Mouse (Mus musculus): Measurements from ENCODE around the gene Dmpk.

The Dmpk gene

DNA sequence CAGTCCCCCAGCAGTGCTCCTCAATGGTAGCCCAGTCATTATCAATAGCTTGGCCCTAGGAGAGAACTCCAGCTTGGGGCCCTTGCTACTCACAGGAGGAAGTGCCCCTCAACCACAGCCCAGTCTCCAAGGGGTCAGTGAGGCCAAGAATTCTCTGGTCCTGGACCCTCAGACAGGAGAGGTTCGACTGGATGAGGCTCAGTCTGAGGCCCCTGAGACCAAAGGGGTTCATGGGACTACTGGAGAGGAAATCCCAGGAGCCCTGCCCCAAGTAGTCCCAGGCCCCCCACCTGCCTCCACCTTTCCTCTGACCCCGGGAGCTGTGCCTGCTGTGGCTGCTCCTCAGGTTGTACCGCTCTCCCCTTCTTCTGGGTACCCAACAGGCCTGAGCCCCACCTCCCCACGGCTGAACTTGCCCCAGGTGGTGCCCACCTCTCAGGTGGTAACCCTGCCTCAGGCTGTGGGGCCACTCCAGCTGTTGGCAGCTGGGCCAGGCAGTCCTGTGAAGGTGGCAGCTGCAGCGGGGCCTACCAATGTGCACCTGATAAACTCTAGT is 12.8 kb downstream of the Dmpk start:
- peak in 1 of 2 experiments; percentile 57 for DNase-seq (ENCODE audit: low spot score in 2 of 2)

DNA sequence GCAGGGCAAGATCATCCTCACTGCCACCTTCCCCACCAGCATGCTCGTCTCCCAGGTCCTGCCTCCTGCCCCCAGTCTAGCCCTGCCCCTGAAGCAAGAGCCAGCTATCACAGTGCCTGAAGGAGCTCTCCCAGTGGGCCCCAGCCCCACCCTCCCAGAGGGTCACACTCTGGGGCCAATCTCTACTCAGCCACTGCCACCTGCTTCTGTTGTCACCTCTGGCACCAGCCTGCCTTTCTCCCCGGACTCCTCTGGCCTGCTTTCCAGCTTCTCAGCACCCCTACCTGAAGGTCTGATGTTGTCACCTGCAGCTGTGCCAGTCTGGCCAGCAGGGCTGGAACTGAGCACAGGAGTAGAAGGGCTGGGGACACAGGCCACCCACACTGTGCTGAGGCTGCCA is 13.6 kb downstream of the Dmpk start:
- peak in 1 of 2 experiments; percentile 55 for DNase-seq (ENCODE audit: low spot score in 2 of 2)

DNA sequence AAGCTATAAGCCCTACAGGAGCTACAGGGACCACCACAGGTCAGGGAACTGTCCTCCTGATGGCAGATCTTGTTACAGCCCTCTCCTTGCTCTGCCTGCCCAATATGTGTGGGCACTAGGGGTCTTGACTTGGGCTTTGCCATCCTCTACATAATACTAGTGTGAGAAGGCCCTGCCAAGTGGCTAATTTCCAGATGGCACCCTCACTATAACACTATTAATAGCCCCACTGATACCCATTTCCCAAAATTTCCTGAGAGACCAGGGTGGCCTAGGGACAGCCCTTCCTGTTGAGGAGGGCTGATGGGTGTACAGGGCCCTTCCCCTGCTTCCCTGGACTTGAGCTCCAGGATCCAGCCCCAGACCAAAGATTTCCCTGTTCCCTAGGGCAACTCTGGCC is 14.2 kb downstream of the Dmpk start:
- no peak for DNase-seq (ENCODE audit: low spot score in 2 of 2)

DNA sequence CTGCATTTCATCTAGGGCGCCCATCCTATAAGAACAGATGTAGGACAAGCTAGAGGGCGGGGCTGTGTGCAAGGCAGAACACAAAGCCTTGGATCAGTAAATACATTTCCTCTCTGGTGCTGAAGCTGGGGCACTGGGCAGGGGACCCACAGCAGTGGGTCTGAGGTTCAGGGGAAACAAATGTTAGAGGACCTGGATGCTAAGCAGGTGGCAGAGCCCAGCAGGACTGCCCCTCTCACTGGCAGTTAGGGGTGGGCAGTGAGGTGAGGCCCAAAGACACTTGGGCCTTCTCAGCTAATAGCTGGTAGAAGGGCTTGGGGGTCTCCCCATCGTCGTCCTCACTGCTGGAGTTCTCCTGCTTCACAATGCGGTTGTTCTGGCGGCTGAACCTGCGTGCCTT is 15.2 kb downstream of the Dmpk start:
- no peak for DNase-seq (ENCODE audit: low spot score in 2 of 2)

DNA sequence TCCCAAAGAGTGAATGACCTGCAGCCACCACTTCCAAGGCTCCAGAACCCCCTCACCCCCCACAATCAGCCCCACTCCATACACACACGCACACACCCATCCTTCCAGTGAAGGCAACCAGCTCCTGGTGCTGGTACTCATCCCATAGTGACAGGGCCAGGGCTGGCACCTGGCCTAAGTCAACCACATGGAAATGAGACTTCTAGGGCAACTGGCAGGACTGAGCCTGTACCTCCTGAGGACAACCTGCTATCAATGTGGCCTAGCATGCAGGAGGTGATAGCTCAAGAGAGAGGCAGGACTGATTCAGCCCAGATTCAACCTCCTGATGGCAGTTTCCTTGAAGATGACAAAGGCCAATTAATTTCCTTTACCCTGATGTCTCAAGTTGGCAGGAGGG is 16.6 kb downstream of the Dmpk start:
- DNase-seq (ENCODE audit: low spot score in 2 of 2): no peak

DNA sequence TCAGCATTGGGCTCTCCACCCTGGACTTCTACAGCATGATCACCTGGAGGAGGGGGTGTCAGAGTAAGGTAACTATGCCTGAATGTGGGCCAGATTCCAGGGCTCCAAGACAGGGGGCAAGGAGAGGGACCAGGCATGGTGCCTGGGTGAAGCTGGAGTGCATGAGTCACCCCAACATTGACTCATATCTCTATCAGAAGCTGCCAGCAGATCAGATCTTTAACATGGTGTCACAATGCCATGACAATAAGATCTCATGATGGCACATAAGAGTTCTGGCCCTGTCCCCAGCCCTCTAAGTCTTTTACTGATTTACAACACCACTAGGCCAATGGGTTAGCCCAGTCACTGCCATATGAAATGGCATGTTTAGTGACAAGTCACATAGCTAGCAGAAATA is 20.1 kb downstream of the Dmpk start:
- no peak for DNase-seq (ENCODE audit: low spot score in 2 of 2)

DNA sequence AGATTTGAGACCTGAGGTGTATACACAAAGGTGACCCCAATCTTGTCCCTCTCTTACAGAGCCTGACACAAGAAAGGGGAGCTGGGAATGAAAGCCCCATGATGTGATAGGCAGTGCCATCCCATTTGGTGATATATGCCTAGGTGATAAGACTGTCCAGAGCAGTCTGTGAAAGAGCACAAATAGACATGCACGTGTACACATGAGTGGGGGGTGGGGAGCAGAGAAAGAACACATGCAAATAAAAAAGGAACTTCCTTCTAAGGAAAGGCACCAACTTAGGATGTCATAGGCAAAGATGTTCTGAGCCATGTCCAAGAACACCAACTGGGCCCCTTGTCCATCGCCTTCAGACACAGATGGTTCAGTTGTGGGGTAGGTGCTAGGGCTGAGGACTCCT is 20.8 kb downstream of the Dmpk start:
- no peak for DNase-seq (ENCODE audit: low spot score in 2 of 2)

DNA sequence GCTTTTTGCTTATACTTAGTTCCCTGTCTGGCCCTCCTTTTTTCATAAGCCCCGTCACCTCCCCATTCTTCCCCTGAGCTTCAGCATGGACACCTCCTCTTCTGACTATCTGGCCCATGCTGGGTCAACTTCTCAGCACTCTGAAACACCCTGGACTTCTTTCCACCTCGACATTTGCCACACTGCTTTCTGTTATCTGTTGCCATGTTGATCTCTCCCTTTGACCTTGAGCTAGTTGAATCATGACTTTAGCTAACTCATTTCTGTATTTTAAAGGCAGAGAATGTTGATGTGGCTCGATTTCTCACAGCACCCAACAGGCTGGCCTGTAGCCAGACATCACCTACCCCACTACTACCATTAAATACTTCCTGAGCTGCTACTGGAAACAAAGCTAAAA is 23.8 kb downstream of the Dmpk start:
- DNase-seq (ENCODE audit: low spot score in 2 of 2): no peak

DNA sequence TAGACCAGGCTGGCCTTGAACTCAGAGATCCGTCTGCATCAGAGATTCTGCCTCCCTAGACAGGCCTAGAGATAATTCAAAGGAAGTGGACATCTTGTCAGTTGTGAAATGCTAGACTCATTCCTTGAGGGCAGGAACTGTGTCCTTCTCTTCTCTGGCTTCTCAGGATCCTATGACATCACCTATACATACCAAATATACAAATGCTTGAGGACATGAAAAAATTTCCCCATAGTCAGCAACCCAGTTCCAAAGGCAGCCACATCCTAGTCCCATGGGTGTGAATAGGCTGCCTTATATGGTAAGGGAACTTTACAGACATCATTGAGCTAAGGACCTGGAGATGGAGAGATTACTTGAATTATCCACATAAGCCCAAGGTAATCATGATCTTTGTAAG is 25.9 kb downstream of the Dmpk start:
- DNase-seq (ENCODE audit: low spot score in 2 of 2): no peak

DNA sequence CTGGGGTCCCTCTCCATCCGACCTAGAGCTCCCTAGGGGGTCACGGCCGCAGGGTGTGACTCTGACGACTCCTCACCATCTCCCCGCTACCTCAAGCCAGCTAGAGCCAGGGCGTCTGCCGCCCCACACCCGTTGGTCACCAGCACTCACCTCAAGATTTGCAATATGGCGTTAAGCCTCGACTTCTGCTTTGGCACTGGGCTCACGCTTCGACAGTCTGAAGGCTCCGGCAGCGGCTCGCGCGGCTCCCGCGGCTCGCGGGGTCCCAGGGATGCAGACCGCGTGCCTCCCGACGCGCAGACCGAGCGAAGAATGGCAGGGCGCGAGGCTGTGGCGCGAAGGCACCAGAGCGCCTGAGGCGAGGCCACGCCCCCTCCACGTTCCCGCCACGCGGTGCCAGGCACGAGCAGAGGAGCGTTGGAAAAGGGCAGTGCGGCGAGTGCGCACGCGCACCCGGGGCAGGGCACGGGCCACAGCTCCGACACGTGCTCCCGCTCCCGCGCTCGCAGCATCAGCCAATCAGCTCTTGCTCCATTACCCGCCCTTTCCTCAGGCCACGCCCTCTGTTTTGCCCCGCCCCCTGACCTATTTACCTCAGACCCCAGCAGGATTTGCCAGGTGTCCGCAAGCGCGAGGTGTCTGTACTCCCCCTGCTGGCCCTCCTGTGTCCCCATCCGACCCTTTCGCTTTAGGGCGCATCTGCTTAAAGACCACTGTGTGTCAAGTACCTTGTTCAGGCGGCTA is 34.6 kb downstream of the Dmpk start, which contains the start of gene Gm4969:
Gm4969 (minus strand) TSS at position 341 of the 744 bp plus-strand sequence.
- peak in 1 of 2 experiments; percentile 60 for DNase-seq (ENCODE audit: low spot score in 2 of 2)

DNA sequence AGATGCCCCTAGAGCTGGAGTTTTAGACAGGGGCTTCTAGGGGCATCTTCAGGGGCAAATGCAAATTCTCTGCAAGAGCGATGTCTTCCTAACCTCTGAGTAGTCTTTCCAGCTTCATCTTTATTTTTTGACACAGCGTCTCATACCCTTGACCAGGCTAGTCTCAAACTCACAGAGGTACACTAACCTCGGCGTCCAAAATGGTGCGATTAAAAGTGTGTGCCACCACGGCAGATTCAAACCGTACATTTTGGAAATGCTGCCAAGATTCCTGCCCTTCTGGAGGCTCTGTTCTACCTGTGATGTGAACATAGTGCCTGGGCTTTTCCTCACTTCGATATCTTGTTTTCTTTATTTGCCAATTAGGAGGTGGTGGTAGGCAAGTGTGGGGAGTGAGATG is 35.4 kb downstream of the Dmpk start:
- DNase-seq (ENCODE audit: low spot score in 2 of 2): no peak

DNA sequence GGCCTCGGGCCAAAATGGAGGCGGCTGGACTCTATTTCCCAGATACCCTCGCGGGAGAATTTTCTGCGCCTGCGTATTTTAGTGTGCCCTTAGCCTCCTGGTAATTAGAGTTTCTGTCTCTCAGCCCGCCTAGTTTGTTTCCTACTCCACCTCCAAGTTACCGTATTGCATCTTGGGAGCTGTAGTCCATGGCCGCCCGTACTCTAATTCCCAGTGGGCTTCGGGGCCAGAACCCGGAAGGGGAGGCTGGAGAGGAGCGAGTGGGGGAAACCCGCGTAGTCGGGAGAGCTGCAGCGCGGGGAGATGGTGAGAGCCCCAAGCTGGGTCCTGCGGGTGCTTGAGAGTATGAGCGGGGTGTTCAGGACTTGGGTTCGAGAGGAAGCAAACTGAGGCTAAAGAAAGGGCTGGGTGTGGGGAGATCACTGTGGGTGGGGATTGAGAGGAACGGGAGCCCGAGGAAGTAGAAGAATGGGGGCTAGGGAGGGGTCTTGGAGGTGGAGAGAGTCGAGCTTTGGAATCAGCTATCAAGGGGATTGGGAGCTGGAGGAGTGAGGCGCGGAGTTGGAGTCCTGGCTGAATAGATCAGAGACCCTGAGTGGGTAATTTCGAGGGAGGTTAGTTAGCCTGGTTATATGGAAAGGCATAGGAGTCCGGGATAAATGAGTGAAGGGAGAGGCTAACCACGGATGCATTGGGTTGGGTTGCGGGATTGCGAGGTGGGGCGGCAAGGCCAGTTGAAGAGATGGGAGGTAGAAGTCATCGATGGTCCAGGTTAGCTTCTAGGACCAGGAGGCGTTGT is 36.2 kb downstream of the Dmpk start, which contains the start of gene Fbxo46:
Fbxo46 (plus strand) TSS at position 229 of the 799 bp plus-strand sequence.
- peak; percentile 89 for DNase-seq (ENCODE audit: low spot score in 2 of 2)

DNA sequence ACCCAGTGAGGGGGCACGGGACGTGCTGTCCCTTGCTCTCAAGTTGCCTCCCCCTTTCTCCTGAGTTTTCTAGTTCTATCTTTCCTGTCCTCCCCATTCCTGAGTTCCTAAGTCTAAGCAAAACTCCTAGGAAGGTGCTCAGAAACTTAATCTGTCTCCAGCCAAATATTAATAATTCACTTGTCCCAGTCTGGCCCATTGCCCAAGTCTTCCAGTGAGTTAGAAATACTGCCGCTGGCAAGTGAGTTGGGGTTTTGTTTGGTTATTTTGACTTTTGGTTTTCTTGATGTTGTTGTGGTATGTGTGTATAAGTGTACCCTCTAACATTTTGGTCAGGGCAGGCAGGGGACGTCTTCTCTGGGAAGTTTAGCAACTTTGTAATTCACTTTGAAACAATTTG is 38.0 kb downstream of the Dmpk start:
- DNase-seq (ENCODE audit: low spot score in 2 of 2): no peak

DNA sequence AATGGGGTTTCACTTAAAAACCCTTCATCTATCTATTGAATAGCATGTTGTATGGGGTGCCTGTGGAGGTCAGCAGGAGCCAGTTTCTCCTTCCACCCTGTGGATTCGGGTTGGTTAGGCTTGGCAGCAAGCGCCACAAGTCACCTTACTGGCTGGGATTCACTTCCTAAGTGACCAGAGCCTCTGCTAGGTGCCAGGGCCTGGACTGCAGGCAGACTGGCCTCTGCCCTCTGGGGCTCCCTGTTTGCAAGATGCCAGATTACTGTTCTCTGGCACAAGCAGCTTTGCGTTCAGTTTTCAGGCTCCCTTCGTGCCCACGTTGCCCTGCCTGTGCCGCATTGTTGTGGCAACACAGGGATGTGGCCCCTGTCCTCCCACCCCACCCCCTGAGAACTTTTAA is 41.1 kb downstream of the Dmpk start:
- no peak for DNase-seq (ENCODE audit: low spot score in 2 of 2)

DNA sequence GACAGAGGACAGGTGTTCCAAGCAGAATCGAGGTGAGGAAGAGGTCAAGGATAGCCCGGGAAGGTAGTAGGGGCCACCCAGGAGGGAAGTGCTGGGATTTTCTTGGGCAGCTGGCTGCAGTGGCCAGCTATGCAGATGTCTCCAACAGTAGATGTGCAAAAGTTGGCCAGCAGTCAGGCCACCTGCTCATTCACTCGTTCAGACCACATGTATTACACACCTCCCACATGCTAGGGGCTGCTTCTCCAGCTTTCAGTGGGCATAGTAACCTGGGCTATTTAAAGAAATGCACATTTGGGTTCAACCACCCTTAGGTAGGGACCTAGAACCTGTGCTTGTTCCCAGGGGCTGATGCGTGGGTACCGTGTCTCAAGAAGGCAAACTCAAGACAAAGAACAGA is 44.1 kb downstream of the Dmpk start:
- DNase-seq (ENCODE audit: low spot score in 2 of 2): no peak

DNA sequence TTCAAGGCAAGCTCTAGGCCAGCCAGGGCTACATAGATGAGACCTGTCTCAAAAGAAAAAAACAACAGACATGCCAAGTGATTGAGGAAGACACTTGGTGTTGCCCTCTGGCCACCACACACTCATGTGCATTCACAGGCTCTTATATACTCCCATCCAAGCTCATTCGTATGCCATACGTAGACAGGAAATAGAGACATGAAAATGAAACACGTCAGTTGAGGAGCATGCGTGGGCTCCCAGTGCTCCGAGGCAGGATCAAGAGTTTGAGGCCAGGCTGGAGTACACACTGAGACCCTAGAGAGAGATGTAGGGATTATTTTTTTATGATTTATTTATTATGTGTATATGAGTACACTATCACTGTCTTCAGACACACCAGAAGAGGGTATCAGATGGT is 45.7 kb downstream of the Dmpk start:
- DNase-seq (ENCODE audit: low spot score in 2 of 2): no peak

DNA sequence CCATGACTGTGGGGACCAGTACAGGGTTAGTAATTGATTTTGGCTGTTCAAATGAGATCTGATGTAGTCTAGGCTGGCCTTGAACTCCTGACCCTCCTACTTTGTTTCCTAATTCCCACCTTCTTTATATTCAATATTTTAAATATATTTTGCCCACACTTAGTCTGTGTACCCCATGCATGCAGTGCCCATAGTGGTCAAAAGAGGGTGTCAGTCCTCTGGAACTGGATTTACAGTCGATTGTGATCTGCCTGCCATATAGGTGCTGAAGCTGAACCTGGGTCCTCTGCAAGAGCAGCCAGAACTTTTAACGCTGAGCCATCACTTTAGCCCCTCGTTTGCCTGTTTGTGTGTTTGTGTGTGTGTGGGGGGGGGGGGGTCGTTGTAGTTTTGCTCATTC is 47.0 kb downstream of the Dmpk start:
- DNase-seq (ENCODE audit: low spot score in 2 of 2): no peak

DNA sequence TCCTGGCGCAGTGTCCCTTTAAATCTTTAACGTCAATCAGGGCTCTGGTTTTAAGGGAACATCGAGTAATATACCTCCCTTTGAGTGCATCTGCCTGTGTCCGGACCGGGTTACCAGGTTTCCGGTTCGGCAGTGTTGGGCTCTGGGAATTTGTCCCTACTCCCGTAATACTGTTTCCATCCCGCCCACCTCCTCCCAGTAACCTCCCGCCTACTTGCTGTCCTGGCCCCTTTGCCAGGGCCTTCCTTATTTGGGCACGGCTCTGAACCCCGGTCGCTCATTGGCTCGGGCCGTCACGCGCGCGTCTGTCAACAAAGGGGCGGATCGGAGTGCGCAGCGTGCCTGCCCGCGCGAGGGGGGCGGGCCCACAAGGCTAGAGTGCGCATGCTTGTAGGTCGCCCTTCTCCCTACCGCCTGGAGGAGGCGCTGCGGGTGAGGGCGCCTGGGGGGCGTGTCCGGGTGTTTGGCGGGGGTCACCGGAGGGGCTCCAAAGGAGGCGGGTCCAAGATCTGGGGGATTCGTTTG is 47.7 kb downstream of the Dmpk start:
- DNase-seq (ENCODE audit: low spot score in 2 of 2): peak; percentile 98 to 99

DNA sequence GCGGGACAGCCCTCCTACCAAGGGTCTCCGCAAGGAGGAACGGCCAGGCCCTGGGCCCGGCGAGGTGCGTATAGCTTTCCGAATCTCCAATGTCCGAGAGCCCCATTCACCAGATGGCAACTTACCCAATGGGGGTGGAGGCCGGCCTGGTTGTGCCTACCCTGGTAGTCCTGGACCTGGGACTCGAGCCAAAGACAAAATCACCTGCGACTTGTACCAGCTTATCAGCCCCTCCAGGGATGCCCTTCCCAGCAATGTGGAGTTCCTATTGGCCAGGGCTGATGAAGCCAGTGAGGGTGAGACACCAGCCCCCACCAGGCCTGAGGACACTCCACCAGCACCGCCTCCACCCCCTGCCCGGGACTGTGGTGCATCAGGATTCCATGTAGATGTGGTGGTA is 52.5 kb downstream of the Dmpk start:
- DNase-seq (ENCODE audit: low spot score in 2 of 2): no peak

DNA sequence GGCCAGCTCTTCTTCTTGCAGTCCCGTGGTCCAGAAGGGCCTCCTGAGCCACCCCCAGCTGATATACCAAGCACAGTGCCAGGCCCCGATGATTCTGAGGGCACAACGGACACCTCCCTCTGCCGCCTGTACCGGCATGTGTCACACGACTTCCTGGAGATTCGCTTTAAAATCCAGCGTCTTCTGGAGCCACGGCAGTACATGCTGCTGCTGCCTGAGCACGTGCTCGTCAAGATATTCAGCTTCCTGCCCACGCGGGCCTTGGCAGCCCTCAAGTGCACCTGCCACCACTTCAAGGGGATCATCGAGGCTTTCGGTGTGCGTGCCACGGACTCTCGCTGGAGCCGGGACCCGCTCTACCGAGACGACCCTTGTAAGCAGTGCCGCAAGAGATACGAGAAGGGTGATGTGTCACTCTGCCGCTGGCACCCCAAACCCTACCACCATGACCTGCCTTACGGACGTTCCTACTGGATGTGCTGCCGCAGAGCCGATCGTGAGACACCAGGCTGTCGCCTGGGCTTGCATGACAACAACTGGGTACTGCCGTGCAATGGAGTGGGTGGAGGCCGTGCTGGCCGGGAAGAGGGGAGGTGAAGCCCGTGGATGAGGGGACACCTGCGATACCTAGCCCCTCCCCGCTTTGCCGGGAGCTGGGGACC is 53.2 kb downstream of the Dmpk start:
- DNase-seq (ENCODE audit: low spot score in 2 of 2): no peak

DNA sequence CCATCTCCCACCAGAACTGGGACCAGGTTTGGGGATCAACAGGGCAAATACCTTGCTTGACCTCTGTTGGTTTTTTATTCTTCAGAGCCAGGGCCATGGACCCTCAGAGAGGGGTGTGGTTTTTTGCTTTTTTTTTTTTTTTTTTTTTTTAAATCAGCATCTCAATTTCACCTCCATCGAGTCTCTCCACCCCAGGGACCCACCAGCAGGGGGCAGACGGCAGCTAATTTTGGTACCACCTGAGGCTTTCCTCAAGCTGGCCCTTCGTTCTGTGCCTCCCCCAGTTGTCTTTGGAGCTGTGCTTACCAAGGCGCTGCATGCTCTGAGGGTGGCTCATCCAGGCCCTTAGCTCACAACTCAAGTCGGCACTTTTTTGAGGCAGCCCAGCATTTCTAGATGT is 53.7 kb downstream of the Dmpk start:
- DNase-seq (ENCODE audit: low spot score in 2 of 2): peak in 1 of 2 experiments; percentile 71

Measured in urinary bladder, postnatal 4 days (tissue).